Mouse (Mus musculus) urinary bladder, postnatal 36 days (tissue): Measurements from ENCODE around the gene Tmtc4.

ENCODE experiments used
- DNase-seq, 2 experiments: peaks; one replicate each; pipeline ENCODE4 v3.0.0; 2022; ENCODE audit warnings: low spot score in 2 of 2, mixed read lengths in 1 of 2

Gene Tmtc4

DNA sequence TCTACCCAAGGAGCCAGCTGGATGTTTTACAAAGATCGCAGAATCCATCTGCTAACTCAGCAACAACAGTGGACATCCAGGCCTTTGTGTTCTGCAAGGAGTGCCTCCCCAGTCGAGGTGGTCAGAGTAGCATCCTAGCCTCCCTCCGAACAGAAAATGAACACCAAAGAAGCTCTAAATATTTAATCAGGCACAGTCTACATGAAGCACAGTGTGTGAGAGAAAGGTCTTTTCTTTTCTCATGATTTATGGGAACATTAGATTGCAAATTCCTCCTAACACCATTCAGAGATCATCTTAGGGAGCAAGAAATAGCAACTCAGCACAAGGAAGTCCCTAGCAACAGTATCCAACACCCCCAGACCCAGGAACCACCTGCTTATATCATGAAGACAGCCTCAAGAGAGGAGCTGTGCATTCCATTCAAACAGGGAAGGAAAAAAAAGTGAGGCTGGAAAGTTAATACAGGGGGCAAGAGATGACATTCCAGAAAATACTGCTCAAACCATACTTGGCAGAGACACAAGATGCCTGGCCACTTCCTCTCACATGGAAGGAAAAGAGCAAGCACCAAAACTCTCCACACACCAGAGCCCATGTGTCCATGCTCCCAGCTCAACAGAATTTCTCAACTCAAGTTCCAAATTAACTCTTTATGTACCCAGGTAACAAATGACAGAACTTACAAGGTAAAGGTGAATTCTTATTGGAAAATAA, 8.8 kb downstream of the Tmtc4 start:
- DNase-seq = no peak

DNA sequence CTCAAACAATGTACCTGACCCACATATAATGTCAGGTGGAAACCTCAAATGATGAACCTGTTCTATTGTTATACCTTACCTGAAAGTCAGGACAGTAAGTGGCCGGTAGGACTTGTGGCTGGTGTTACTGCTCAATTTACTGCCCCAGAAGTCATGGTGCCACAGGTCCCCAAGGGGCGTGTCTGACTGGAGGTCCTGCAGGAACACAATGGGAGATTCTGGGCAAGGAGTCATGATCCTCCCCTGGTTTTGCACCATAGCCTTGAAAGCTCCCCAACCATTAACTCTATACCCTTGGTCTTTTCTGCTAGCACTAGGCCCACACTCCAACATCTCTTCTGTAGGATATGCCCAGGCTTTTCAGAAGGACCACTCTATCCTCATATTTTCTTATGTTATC, 10.7 kb downstream of the Tmtc4 start:
- DNase-seq = no peak

GRCm38 (mm10) chr14:122968049-122968448, 15.8 kb downstream of the Tmtc4 start:
- no peak for DNase-seq

GRCm38 (mm10) chr14:122957941-122958340, 25.9 kb downstream of the Tmtc4 start:
- DNase-seq = no peak

DNA sequence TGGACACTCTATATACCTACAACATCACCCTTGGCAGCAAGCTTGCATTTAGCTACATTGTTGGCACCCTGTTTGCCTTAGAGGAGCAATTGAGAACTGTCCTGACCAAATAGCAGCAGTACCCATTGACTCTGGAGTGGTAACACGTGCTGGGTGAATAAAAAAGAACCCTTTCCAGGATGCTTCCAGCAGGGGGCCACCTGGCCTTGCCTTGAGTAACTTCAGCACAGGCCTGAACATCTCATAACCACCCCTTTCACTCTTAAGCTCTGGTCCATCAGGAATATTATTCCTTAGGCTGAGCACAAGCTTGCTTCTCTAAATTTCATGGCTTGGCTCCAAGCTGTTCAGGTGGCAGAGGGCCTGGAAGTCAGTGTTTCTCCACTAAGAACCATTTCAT, 30.5 kb downstream of the Tmtc4 start:
- peak; percentile 34 to 35 for DNase-seq

DNA sequence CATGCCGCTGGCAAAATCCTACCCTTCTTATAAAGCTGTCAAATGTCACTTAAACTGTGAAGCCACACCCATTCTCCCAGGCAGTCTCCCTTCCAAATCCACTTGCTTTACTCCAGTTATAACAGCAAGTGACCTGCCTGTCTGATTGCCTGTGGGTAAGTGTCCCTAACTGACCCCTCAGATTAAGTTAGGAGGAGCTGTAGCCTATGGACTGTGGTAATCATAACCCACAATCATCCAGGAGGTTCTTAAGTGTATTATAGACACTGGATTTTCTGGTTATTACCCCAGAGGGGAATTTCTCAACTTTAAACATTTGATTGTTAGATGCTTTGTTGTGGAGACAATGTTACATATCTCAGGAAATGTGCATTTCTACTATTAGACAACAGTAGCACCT, 31.3 kb downstream of the Tmtc4 start:
- DNase-seq = no peak

- no peak for DNase-seq
Observed at GRCm38 (mm10) chr14:122951676-122952445, 32.0 kb downstream of the Tmtc4 start.

DNA sequence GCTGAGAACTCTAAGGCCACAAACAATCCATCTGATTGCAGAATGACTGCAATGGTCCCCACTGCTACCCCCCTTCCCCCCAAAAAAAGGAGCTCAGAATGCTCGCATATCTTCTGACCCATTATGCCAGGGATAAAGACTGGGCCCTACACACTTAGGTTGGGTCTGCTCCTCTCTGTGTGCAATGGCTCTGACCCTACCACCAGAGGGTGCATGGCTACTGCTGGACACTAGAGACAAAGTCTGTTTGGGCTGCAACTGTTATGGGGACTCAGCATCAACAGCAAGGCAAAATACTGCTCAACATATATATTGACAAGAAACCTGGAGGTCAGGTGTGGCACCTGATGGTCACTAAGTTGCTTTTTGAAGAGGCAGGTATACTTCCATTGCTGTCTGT, 32.9 kb downstream of the Tmtc4 start:
- no peak for DNase-seq

- DNase-seq = no peak
Observed at GRCm38 (mm10) chr14:122943475-122943853, 40.4 kb downstream of the Tmtc4 start.

GRCm38 (mm10) chr14:122942757-122943474, 40.9 kb downstream of the Tmtc4 start:
- no peak for DNase-seq

DNA sequence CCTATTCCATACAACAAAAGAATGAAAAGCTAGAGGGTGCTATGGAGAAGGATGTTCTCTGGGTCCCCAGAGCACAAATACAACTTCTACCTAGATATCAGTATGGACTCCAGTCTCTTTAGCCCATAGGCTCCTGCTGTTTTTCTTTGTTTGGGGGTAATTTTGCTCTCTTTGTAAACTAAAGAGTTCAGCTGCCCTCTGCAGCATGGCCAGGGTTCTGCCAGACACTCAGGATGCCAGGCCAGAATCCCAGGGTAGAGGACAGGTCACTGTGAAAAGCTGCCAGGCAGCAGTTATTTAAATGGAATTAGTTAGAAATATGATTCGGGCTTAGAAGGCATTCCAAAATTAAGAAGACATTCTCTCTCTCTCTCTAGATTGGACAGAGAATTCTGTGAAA, 47.4 kb downstream of the Tmtc4 start:
- no peak for DNase-seq

- DNase-seq = no peak
Observed at GRCm38 (mm10) chr14:122920011-122920410, 63.8 kb downstream of the Tmtc4 start.

DNA sequence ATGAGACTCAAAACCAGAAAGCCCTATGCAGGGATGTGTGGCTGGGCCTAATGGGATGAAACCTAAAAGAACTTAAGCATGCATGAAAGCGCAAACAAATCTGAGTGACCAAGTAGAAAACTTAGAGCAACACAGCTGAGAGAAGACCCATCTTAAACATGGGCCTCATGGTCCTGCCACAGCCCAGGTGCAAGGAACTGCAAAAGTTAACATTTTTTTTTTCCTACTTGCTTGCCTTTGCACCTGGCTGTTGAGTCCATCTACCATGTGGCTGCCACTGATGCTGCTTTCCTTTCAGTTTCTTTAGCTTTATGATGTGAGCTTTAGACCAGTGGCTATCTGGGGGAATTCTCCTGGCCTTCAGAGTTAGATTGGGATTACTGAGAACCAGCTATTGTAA, 66.2 kb downstream of the Tmtc4 start:
- no peak for DNase-seq

DNA sequence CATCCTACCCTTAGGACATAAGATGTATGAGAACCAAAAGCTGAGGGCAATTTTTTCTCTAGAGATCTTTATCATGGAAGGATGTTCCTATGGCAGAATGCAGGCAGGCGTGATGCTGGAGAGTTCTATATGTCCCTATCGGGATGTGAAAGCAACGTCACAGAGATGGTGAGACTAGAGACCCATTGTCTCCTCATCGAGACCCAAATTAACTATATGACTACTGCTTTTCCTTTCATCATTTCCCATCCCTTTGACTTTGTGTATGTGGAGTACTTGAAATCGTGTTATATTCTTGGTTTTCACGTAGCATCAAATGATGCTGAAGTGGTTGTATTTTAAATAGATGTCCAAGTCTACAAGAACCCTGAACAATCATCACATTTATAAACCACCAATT, 70.2 kb downstream of the Tmtc4 start, which contains the start of gene Ggact:
Gene Ggact (minus strand): TSS at position 101 of the 400 bp plus-strand sequence.
- no peak for DNase-seq

DNA sequence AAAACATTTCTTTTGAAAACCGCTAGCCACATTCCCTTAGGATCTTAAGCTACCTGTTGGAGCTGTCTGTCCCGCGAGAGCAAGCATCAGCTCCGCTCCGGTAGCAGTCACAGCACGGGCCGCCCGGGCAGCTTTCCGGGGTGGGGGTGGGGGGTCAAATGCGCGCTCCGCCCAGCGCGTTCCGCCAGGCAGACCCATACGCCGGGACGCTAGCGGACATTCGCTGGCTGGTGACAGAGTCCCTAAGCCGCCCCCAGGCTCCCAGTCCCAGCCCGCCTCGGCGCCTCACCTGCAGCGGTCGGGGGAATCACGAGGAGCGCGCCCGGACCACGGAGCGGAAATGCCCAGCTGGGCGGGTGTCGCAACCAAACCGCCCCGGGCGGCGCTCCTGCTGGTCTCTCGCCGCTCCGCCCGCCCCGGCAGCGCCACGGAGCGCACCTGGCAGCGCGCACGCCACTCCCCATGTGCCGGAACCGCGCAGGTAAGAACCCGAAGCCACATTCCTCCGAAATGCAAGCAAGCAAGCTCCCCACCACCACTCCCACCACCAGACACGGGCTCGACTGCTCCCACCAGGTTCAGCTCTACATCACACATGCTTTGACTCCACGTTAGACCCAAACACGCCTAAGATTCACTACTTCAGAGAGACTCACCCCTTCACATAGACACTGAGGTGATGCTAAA, 70.9 kb downstream of the Tmtc4 start:
- DNase-seq = peak; percentile 69 to 73

DNA sequence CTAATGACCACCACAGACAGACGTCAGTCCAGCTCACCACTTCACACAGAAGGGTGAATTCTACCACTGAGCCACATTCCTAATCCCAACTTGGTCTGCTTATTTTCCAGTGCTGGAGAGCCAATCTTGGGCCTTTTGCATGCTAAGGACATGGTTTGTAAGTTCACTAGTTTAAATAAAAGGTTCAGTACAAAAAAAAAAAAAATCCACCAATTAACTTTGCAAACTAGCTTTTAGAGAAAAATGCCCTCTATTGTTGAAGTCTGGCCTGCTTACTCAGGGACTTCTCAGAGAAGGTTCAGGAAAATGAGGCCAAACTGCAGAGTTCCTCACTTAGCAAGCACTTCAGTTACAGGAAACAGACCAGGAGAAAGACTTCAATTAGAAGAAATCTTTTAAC, 71.7 kb downstream of the Tmtc4 start:
- DNase-seq = no peak

DNA sequence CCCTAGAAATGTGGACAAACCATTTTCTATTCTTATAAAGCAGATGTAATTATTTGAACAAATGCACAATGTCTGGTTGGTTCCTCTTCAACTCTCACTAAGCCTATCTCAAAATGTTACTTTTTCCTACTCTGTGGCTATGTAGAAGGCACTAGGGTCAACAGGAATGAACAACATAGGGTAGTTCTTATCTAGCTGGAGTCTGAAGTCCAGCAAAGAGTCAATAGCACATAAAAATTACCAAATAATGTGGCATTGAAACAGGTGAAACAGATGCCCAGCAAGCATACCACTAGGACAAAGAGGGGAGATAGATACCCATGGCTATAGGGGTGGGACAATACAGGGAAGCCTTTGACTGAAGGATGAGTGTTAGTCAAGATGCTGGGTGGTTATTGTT, 72.6 kb downstream of the Tmtc4 start:
- DNase-seq = no peak

- DNase-seq = no peak
Observed at GRCm38 (mm10) chr14:122909368-122910091, 74.3 kb downstream of the Tmtc4 start.

DNA sequence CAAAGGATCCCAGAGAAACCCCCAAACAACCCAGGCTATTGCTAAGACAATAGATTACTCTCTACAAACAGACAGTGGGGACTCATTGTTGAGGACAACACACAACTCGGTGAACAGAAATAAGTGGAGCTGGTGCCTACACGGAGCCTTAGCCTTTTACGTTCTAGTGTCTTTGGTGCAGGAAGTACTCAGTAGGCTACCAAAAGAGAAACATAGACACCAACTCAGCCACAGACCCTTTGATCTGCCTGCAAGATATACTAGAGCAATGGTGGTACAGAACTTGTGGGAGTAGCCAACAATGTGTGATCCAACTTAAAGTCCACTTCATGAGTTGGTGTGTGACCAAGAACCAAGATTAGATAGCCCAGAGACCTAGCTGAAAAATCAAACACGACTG, 75.8 kb downstream of the Tmtc4 start:
- no peak for DNase-seq

DNA sequence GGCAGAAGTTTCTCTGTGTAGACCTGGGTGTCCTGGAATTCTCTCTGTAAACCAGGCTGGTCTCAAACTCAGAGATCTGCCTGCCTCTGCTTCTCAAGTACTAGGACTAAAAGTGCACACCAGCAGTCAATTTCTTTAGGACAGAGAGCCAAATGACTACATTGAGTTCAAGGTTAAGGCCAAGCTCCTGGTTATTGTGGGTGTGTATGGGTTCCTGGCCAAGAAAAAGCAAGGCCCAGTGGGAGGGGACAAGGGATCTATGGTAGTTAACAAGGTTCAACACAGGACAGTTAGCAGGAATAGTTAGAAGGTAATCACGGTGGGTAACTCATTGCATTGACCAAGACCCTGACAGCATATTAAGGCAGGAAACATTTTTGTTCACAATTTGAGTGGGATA, 78.8 kb downstream of the Tmtc4 start:
- no peak for DNase-seq

GRCm38 (mm10) chr14:122903923-122904351, 79.9 kb downstream of the Tmtc4 start:
- no peak for DNase-seq
